Mouse (Mus musculus): ENCODE data around the gene Ccn1. TPM values are rescaled to one million over a fixed set of nuclear protein-coding genes. Genes with fewer than 3 reads are reported as not detected.

Ccn1 gene
- polyA plus RNA-seq, 1 experiment from 2014 or later = 33.1 TPM

GRCm38 (mm10) chr3:145651978-145652321 lies 2.2 kb upstream of the Ccn1 start:
- Histone ChIP-seq H3K4me2 (replicated peaks; ENCODE audit: low read depth) (peak overlapping the region; percentile 90), H3K36me3 (ENCODE audit: control insufficient read depth, insufficient read depth) (peaks cover 8% of the 10 kb centered on the region; the same call in 1 of the 2 replicates), H3K9me3 (ENCODE audit: control insufficient read depth) (no peaks in the 10 kb centered on the region), H3K4me3 (ENCODE audit: low read depth, low read length) (peak overlapping the region; percentile 56), H3K9ac (ENCODE audit: low read depth, low read length) (no peak overlapping the region; the same call in 1 of the 2 replicates), H3K27me3 (replicated peaks; ENCODE audit: control insufficient read depth, insufficient read depth, low read length) (no peaks in the 10 kb centered on the region), H3K4me1 (replicated peaks; ENCODE audit: control insufficient read depth, insufficient read depth, low read length) (no peaks in the 10 kb centered on the region; the same call in 1 of the 2 replicates), H3K27ac (ENCODE audit: low read depth, low read length) (peak overlapping the region; percentile 81)
- no peak for TF ChIP-seq CTCF (IDR thresholded peaks at IDR 0.05; ENCODE audit: low read depth)
- 49% methylated on average over 10 of the region's 10 CpGs for whole genome bisulfite sequencing
- ATAC-seq = no peak

DNA sequence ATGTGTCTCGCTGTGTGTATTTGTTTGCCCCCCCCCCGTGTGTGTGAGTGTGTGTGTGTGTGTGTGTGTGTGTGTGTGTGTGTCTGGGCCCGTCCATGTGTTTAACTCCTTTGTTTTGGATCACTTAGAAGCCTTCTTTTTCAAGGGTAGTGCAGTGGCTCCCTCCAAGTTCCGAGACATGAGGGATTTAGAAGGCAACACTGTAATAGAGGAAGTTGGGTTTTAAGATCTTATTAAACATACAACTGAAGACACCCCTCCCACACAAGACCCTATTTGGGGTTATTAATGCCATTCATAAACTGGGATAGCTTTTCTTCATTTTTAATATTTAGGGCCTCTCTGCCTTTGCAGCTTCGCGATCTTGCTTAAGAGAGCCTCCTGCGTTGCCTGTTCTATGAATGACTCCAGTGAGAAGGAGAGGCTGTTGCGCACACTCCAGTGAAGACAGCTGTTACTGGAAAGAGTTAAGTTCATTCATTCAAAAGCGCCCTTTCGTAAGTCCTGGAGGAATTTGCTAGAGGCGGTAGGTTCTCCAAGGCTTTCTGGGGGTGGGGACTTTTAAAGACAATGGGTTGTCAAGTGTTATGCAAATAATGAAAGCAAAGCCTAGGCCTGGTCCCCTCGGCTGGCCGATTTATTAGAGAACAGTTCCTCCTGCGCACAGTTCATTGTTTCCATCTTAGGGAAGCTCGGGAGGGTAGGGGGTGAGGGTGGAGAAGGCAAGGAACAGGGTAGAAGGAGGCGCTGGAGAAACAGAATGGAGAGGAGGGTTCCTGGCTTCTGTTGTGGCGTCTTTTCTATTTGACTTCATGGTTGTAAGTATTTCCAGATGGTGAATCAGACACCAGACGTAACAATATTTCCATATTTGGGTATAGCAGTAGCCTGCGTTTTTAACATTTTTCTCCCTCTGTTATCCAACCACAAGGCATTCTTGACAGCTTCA lies 1.5 kb upstream of the Ccn1 start:
- H3K4me2 ChIP-seq (replicated peaks; ENCODE audit: low read depth) = peak overlapping the region; percentile 90
- 0 out of 2 replicates have a peak overlapping the region, but pooled peaks have one; percentile 17 for H3K9ac ChIP-seq (ENCODE audit: low read depth, low read length)
- TF ChIP-seq CTCF (IDR thresholded peaks at IDR 0.05; ENCODE audit: low read depth) = no peak; the same call in 1 of the 2 replicates

GRCm38 (mm10) chr3:145650298-145651011 lies 674 bp upstream of the Ccn1 start:
- peak overlapping the region; percentile 86; the same call in 1 of the 2 replicates for H3K9ac ChIP-seq (ENCODE audit: low read depth, low read length)
- no peak for TF ChIP-seq CTCF (IDR thresholded peaks at IDR 0.05; ENCODE audit: low read depth)
- H3K27ac ChIP-seq (ENCODE audit: low read depth, low read length) = peak overlapping the region; percentile 81

More for the DNA sequence above, 1.5 kb upstream of the Ccn1 start:
- ATAC-seq = no peak
- Histone ChIP-seq H3K27ac (ENCODE audit: low read depth, low read length) (peak overlapping the region; percentile 81), H3K9me3 (ENCODE audit: control insufficient read depth) (no peaks in the 10 kb centered on the region), H3K4me1 (replicated peaks; ENCODE audit: control insufficient read depth, insufficient read depth, low read length) (no peaks in the 10 kb centered on the region; the same call in 1 of the 2 replicates), H3K4me3 (ENCODE audit: low read depth, low read length) (peak overlapping the region; percentile 69; the same call in 1 of the 2 replicates), H3K36me3 (ENCODE audit: control insufficient read depth, insufficient read depth) (peaks cover 8% of the 10 kb centered on the region; the same call in 1 of the 2 replicates), H3K27me3 (replicated peaks; ENCODE audit: control insufficient read depth, insufficient read depth, low read length) (no peaks in the 10 kb centered on the region)
- 41% methylated on average over 19 of the region's 19 CpGs for WGBS

DNA sequence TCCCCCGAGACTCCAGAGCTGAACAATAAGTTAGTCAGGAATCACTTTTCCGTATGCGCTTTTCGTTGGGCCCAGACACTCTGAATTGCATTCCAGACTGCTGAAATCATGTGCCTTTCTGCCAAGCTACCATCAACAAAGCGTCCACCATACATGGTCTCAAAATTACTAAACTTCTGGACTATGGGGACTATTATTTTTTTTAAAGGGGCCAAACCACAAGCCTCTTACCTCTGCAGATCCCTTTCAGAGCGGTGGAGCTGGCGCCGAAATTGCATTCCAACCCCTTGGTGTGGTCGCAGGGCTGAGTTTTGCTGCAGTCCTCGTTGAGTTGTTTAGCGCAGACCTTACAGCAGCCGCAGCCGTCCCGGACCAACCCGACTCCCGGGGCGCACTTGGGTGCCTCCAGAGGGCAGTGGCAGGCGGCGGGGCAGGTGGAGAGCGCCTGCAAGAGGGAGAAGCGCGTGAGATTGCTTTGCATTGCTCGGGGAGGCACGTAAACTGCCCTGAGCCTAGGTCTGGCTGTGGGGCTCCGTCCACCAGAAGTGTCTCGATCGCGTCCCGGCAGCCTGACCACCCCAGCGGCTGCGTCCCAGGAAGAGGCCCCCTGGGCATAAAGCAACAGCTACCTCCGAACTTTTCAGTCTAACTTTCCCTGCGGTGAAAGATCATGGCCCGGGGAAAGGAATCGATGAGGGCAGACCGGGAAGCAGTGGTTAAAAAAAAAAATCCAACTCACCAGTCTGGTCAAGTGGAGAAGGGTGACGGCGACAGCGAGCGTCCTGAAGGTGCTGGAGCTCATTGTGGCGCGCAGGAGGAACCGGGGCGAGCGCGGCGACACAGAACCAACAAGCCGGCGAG lies 560 bp downstream of the Ccn1 start:
- H3K27me3 ChIP-seq (replicated peaks; ENCODE audit: control insufficient read depth, insufficient read depth, low read length) = no peaks in the 10 kb centered on the region
- peak; percentile 81 for TF ChIP-seq CTCF (IDR thresholded peaks at IDR 0.05; ENCODE audit: low read depth)
- peaks cover 8% of the 10 kb centered on the region; the same call in 1 of the 2 replicates for H3K36me3 ChIP-seq (ENCODE audit: control insufficient read depth, insufficient read depth)
- ATAC-seq = peak; percentile 41
- H3K4me3 ChIP-seq (ENCODE audit: low read depth, low read length) = peak overlapping the region; percentile 69
- H3K27ac ChIP-seq (ENCODE audit: low read depth, low read length) = peak overlapping the region; percentile 81
- WGBS = 1% methylated on average over 49 of the region's 49 CpGs
- H3K9me3 ChIP-seq (ENCODE audit: control insufficient read depth) = no peaks in the 10 kb centered on the region
- H3K9ac ChIP-seq (ENCODE audit: low read depth, low read length) = peak overlapping the region; percentile 86
- H3K4me2 ChIP-seq (replicated peaks; ENCODE audit: low read depth) = peak overlapping the region; percentile 90
- H3K4me1 ChIP-seq (replicated peaks; ENCODE audit: control insufficient read depth, insufficient read depth, low read length) = no peaks in the 10 kb centered on the region; the same call in 1 of the 2 replicates

More at GRCm38 (mm10) chr3:145650298-145651011, 674 bp upstream of the Ccn1 start:
- Histone ChIP-seq H3K4me2 (replicated peaks; ENCODE audit: low read depth) (peak overlapping the region; percentile 90), H3K4me1 (replicated peaks; ENCODE audit: control insufficient read depth, insufficient read depth, low read length) (no peaks in the 10 kb centered on the region; the same call in 1 of the 2 replicates), H3K4me3 (ENCODE audit: low read depth, low read length) (peak overlapping the region; percentile 69), H3K9me3 (ENCODE audit: control insufficient read depth) (no peaks in the 10 kb centered on the region), H3K36me3 (ENCODE audit: control insufficient read depth, insufficient read depth) (peaks cover 8% of the 10 kb centered on the region; the same call in 1 of the 2 replicates), H3K27me3 (replicated peaks; ENCODE audit: control insufficient read depth, insufficient read depth, low read length) (no peaks in the 10 kb centered on the region)
- ATAC-seq = no peak
- 11% methylated on average over 18 of the region's 18 CpGs for WGBS

DNA sequence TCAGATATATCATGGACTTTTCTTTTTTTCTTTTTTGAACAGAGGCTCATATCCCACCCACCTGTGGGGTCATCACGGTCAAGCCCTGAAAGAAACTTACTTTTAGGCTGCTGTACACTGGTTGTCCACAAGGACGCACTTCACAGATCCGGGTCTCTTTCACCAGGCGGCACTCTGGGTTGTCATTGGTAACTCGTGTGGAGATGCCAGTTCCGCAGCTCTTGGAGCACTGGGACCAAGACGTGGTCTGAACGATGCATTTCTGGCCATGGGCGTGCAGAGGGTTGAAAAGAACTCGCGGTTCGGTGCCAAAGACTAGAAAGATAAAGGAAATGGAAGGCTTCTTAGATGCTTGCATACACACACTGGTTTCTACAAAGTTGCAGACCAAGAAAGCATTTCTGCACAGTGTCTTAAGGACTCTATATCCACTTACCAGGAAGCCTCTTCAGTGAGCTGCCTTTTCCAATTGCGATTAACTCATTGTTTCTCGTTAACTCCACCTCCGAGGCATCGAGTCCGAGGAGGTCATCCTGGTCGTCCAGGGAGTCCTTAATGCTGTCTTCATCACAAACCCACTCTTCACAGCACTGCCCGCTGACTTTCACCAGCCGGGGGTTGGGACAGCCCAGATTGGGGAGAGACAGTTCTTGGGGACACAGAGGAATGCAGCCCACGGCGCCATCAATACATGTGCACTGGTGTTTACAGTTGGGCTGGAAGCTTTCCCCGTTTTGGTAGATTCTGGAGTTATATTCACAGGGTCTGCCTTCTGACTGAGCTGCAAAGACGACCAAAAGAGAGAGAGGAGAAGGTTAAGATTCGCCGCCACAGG lies 1.5 kb downstream of the Ccn1 start:
- H3K27ac ChIP-seq (ENCODE audit: low read depth, low read length) = no peak overlapping the region
- H3K4me1 ChIP-seq (replicated peaks; ENCODE audit: control insufficient read depth, insufficient read depth, low read length) = no peaks in the 10 kb centered on the region; the same call in 1 of the 2 replicates
- peaks cover 8% of the 10 kb centered on the region; the same call in 1 of the 2 replicates for H3K36me3 ChIP-seq (ENCODE audit: control insufficient read depth, insufficient read depth)
- WGBS = 39% methylated on average over 26 of the region's 26 CpGs
- H3K4me3 ChIP-seq (ENCODE audit: low read depth, low read length) = peak overlapping the region; percentile 69
- no peaks in the 10 kb centered on the region for H3K27me3 ChIP-seq (replicated peaks; ENCODE audit: control insufficient read depth, insufficient read depth, low read length)
- peak overlapping the region; percentile 90 for H3K4me2 ChIP-seq (replicated peaks; ENCODE audit: low read depth)
- no peaks in the 10 kb centered on the region for H3K9me3 ChIP-seq (ENCODE audit: control insufficient read depth)
- peak; percentile 69 for TF ChIP-seq CTCF (IDR thresholded peaks at IDR 0.05; ENCODE audit: low read depth)
- ATAC-seq = no peak
- peak overlapping the region; percentile 86 for H3K9ac ChIP-seq (ENCODE audit: low read depth, low read length)

Data from intestine, postnatal 0 days (tissue).